ENCODE assay signal across 8 mouse cellular contexts in the genomic region with DNA sequence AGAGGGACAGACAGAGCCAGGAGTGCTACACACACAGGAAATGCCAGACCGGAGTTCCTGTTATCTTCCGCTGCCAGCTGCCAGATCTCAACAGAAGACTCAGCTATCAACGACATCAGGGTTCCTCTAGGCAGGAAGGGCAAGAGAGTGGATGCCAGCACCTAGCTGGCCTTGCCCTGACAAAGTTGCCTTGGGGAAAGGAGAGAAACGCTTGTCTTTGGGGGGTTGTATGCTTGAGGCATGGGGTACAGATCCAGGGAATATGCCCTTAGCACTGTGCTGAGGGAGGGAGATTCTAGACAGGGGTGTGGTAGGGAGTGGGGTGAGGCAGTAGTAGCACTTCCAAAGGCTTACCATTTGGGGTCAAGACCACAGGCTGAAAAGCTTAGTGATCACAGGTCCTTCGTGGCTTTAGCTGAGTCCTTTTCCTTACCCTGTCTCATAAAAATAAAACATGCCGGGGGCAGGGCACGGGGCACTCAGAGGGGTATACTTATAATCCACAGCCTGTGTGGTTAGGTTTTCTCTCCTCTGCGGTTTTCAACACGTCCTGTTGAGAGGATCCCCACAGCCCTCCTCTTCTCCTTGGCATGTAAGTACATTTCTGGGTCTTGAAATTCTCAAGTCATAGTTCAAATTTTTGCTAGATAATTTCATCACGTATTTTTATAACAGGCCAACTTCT. TPM values are rescaled to one million over a fixed set of nuclear protein-coding genes. Genes with fewer than 3 reads are reported as not detected.
A peak's percentile ranks its signal among the peaks of the same experiment; 100 is the strongest.
DNase-seq lines count a peak whose midpoint lies in the region; ATAC-seq lines count a peak whose summit lies in the region.

No protein-coding gene starts in this region.

- no peaks in the 10 kb centered on the region for H3K9me3 ChIP-seq in midbrain, embryonic 13.5 days
- H3K9me3 ChIP-seq in midbrain, embryonic 16.5 days (replicated peaks; ENCODE audit: control insufficient read depth, low read length, poor library complexity, severe bottlenecking), result no peaks in the 10 kb centered on the region
- H3K9me3 ChIP-seq in heart, embryonic 16.5 days (replicated peaks; ENCODE audit: control insufficient read depth, low read length), result no peaks in the 10 kb centered on the region
- no peaks in the 10 kb centered on the region for H3K9me3 ChIP-seq in hindbrain, embryonic 11.5 days (ENCODE audit: control insufficient read depth, low read length)

- peaks cover 12% of the 10 kb centered on the region; the same call in 1 of the 2 replicates for H3K27me3 ChIP-seq in midbrain, embryonic 13.5 days
- no peaks in the 10 kb centered on the region for H3K27me3 ChIP-seq in midbrain, embryonic 16.5 days (ENCODE audit: control insufficient read depth, insufficient read depth, low read depth, low read length)
- no peaks in the 10 kb centered on the region for H3K27me3 ChIP-seq in heart, embryonic 16.5 days (ENCODE audit: control insufficient read depth, insufficient read depth, low read length)
- H3K27me3 ChIP-seq in hindbrain, embryonic 11.5 days (ENCODE audit: control insufficient read depth, insufficient read depth, low read length), result no peaks in the 10 kb centered on the region

- H3K4me3 ChIP-seq in midbrain, embryonic 13.5 days (replicated peaks), result 0 out of 2 replicates have a peak overlapping the region, but pooled peaks have one; percentile 90
- no peak overlapping the region for H3K4me3 ChIP-seq in midbrain, embryonic 16.5 days (ENCODE audit: low read depth, low read length)
- H3K4me3 ChIP-seq in heart, embryonic 16.5 days (ENCODE audit: low read length), result peak overlapping the region; percentile 10; the same call in 1 of the 2 replicates
- H3K4me3 ChIP-seq in hindbrain, embryonic 11.5 days (ENCODE audit: low read depth, low read length), result no peak overlapping the region

- no peak overlapping the region for H3K9ac ChIP-seq in midbrain, embryonic 13.5 days (replicated peaks)
- no peak overlapping the region for H3K9ac ChIP-seq in midbrain, embryonic 16.5 days (ENCODE audit: low read depth, low read length)
- H3K9ac ChIP-seq in heart, embryonic 16.5 days (ENCODE audit: low read length), result peak overlapping the region; percentile 100; the same call in 1 of the 2 replicates
- H3K9ac ChIP-seq in hindbrain, embryonic 11.5 days (ENCODE audit: low read depth, low read length), result no peak overlapping the region

- peak overlapping the region; percentile 87 for H3K4me2 ChIP-seq in midbrain, embryonic 13.5 days (replicated peaks)
- no peak overlapping the region for H3K4me2 ChIP-seq in midbrain, embryonic 16.5 days (ENCODE audit: low read length)
- H3K4me2 ChIP-seq in heart, embryonic 16.5 days (ENCODE audit: low read depth, low read length), result peak overlapping the region; percentile 81
- no peak overlapping the region for H3K4me2 ChIP-seq in hindbrain, embryonic 11.5 days (replicated peaks; ENCODE audit: low read depth, low read length)

- no peak overlapping the region for H3K27ac ChIP-seq in midbrain, embryonic 13.5 days
- H3K27ac ChIP-seq in midbrain, embryonic 16.5 days (ENCODE audit: low read length), result no peak overlapping the region
- H3K27ac ChIP-seq in heart, embryonic 16.5 days (ENCODE audit: low read length), result peak overlapping the region; percentile 97
- no peak overlapping the region for H3K27ac ChIP-seq in hindbrain, embryonic 11.5 days (ENCODE audit: low read depth, low read length)

- H3K4me1 ChIP-seq in midbrain, embryonic 13.5 days (replicated peaks), result peaks cover 39% of the 10 kb centered on the region
- peaks cover 24% of the 10 kb centered on the region for H3K4me1 ChIP-seq in midbrain, embryonic 16.5 days (ENCODE audit: control insufficient read depth, insufficient read depth, low read length)
- peaks cover 51% of the 10 kb centered on the region for H3K4me1 ChIP-seq in heart, embryonic 16.5 days (ENCODE audit: control insufficient read depth, insufficient read depth, low read length)
- no peaks in the 10 kb centered on the region; the same call in 1 of the 2 replicates for H3K4me1 ChIP-seq in hindbrain, embryonic 11.5 days (replicated peaks; ENCODE audit: control insufficient read depth, insufficient read depth, low read length)

- H3K36me3 ChIP-seq in midbrain, embryonic 13.5 days, result no peaks in the 10 kb centered on the region
- no peaks in the 10 kb centered on the region for H3K36me3 ChIP-seq in midbrain, embryonic 16.5 days (ENCODE audit: control insufficient read depth, insufficient read depth, low read length)
- no peaks in the 10 kb centered on the region for H3K36me3 ChIP-seq in heart, embryonic 16.5 days (ENCODE audit: control insufficient read depth, insufficient read depth)
- H3K36me3 ChIP-seq in hindbrain, embryonic 11.5 days (ENCODE audit: control insufficient read depth, insufficient read depth, low read length), result no peaks in the 10 kb centered on the region

- no peak for ATAC-seq in midbrain, embryonic 13.5 days
- no peak for ATAC-seq in midbrain, embryonic 16.5 days
- no peak for ATAC-seq in heart, embryonic 16.5 days (replicated peaks; ENCODE audit: extremely low read depth, insufficient read depth, low FRiP score)
- ATAC-seq in hindbrain, embryonic 11.5 days (ENCODE audit: low FRiP score), result no peak

- WGBS in midbrain, embryonic 13.5 days, result 74% methylated on average over 10 of the region's 10 CpGs
- 75% methylated on average over 10 of the region's 10 CpGs for WGBS in midbrain, embryonic 16.5 days
- 38% methylated on average over 10 of the region's 10 CpGs for WGBS in heart, embryonic 16.5 days
- WGBS in hindbrain, embryonic 11.5 days, result 72% methylated on average over 10 of the region's 10 CpGs

- peak; percentile 56 for DNase-seq in lung, postnatal 14 days
- DNase-seq in thymus, postnatal 14 days, result peak; percentile 80
- no peak for DNase-seq in frontal cortex, postnatal 25 days (ENCODE audit: low spot score in 2 of 2)
- no peak for DNase-seq in ovary, adult 18-20 months (ENCODE audit: low spot score)
- DNase-seq in hindbrain, embryonic 11.5 days (ENCODE audit: low spot score), result no peak

RNA-seq across cellular contexts. Expression of a gene that starts 1.1 kb away (rescaled TPM):
- 57.6 and 63.5 TPM in 2 replicates for polyA plus RNA-seq in midbrain, embryonic 13.5 days (2015; fragmentation: Nextera tagmentation; extraction: Ambion mirVana)
- polyA plus RNA-seq in midbrain, embryonic 16.5 days (2015; fragmentation: Nextera tagmentation; extraction: Ambion mirVana), result 104 and 125 TPM in 2 replicates
- polyA plus RNA-seq in heart, embryonic 16.5 days (2015; fragmentation: Nextera tagmentation; extraction: Ambion mirVana), result 134 and 141 TPM in 2 replicates
- 35.1 and 36.8 TPM in 2 replicates for polyA plus RNA-seq in hindbrain, embryonic 11.5 days (2014; fragmentation: Nextera tagmentation; extraction: Ambion mirVana)

RNA-seq across cellular contexts. Expression of a gene that starts 51.9 kb away (rescaled TPM):
- polyA plus RNA-seq in midbrain, embryonic 13.5 days (2015; fragmentation: Nextera tagmentation; extraction: Ambion mirVana), result 50.5 and 55.1 TPM in 2 replicates
- polyA plus RNA-seq in midbrain, embryonic 16.5 days (2015; fragmentation: Nextera tagmentation; extraction: Ambion mirVana), result 95.1 and 106 TPM in 2 replicates
- polyA plus RNA-seq in heart, embryonic 16.5 days (2015; fragmentation: Nextera tagmentation; extraction: Ambion mirVana), result 67.4 and 74.5 TPM in 2 replicates
- polyA plus RNA-seq in hindbrain, embryonic 11.5 days (2014; fragmentation: Nextera tagmentation; extraction: Ambion mirVana), result 54.7 and 55.9 TPM in 2 replicates

Comparison
In these comparisons a context has a peak if more than half of its experiments do, and no peak if none do; other contexts are left out.
1. H3K4me2 ChIP-seq: peak in midbrain, embryonic 13.5 days (single experiment) and heart, embryonic 16.5 days (single experiment); none in midbrain, embryonic 16.5 days (single experiment) and hindbrain, embryonic 11.5 days (single experiment).
2. H3K4me3 ChIP-seq: peak in midbrain, embryonic 13.5 days (single experiment) and heart, embryonic 16.5 days (single experiment); none in midbrain, embryonic 16.5 days (single experiment) and hindbrain, embryonic 11.5 days (single experiment).
3. DNase-seq: peak in lung, postnatal 14 days (single experiment) and thymus, postnatal 14 days (single experiment); none in frontal cortex, postnatal 25 days (0 of 2), ovary, adult 18-20 months (single experiment) and hindbrain, embryonic 11.5 days (single experiment).